Mouse (Mus musculus): ENCODE results near the gene Akr1c14. TPM values are rescaled to one million over a fixed set of nuclear protein-coding genes. Genes with fewer than 3 reads are reported as not detected.
A peak's percentile ranks its signal among the peaks of the same experiment; 100 is the strongest.

The Akr1c14 gene
- 0.88 and 1.6 TPM in 2 replicates for polyA plus RNA-seq (2014; fragmentation: Nextera tagmentation; extraction: Ambion mirVana)

GRCm38 (mm10) chr13:4048719-4049118 lies at the start of gene Akr1c14:
TSS of gene Akr1c14 (plus strand) at chr13:4049011.
- ATAC-seq (replicated peaks; ENCODE audit: low FRiP score, low TSS enrichment, low read depth), result no peak
- Histone ChIP-seq H3K4me1 (replicated peaks; ENCODE audit: control insufficient read depth, insufficient read depth, low read length) (no peaks in the 10 kb centered on the region), H3K9me3 (ENCODE audit: control insufficient read depth, low read length) (no peaks in the 10 kb centered on the region), H3K4me2 (ENCODE audit: low read length) (no peak within 1 kb of the TSS), H3K27ac (ENCODE audit: low read depth) (no peak within 1 kb of the TSS), H3K9ac (ENCODE audit: low read length) (no peak within 1 kb of the TSS), H3K27me3 (replicated peaks; ENCODE audit: control insufficient read depth, insufficient read depth, low read length) (no peaks in the 10 kb centered on the region), H3K4me3 (ENCODE audit: low read depth, low read length) (no peak within 1 kb of the TSS), H3K36me3 (ENCODE audit: control insufficient read depth, insufficient read depth, low read length) (no peaks in the 10 kb centered on the region)
- WGBS, result 65% methylated on average over 2 of the region's 2 CpGs
- no peak for DNase-seq (ENCODE audit: low spot score)

- DNase-seq (ENCODE audit: low spot score) (peak; percentile 76), ATAC-seq (replicated peaks; ENCODE audit: low FRiP score, low TSS enrichment, low read depth) (no peak; the same call in 1 of the 2 replicates)
- H3K9me3 ChIP-seq (ENCODE audit: control insufficient read depth, low read length), result no peaks in the 10 kb centered on the region
- H3K4me1 ChIP-seq (replicated peaks; ENCODE audit: control insufficient read depth, insufficient read depth, low read length), result no peaks in the 10 kb centered on the region
- 15% methylated on average over 3 of the region's 3 CpGs for WGBS
- no peaks in the 10 kb centered on the region for H3K27me3 ChIP-seq (replicated peaks; ENCODE audit: control insufficient read depth, insufficient read depth, low read length)
- H3K27ac ChIP-seq (ENCODE audit: low read depth), result no peak overlapping the region
- H3K36me3 ChIP-seq (ENCODE audit: control insufficient read depth, insufficient read depth, low read length), result no peaks in the 10 kb centered on the region
- H3K9ac ChIP-seq (ENCODE audit: low read length), result no peak overlapping the region
- no peak overlapping the region for H3K4me2 ChIP-seq (ENCODE audit: low read length)
- H3K4me3 ChIP-seq (ENCODE audit: low read depth, low read length), result no peak overlapping the region
Measured at GRCm38 (mm10) chr13:4001687-4002086, 47.1 kb upstream of the Akr1c14 start.

GRCm38 (mm10) chr13:4010784-4011183 lies 38.0 kb upstream of the Akr1c14 start:
- ATAC-seq (replicated peaks; ENCODE audit: low FRiP score, low TSS enrichment, low read depth) (no peak), DNase-seq (ENCODE audit: low spot score) (no peak)
- H3K4me2 ChIP-seq (ENCODE audit: low read length), result no peak overlapping the region
- H3K27me3 ChIP-seq (replicated peaks; ENCODE audit: control insufficient read depth, insufficient read depth, low read length), result no peaks in the 10 kb centered on the region
- no peak overlapping the region for H3K27ac ChIP-seq (ENCODE audit: low read depth)
- H3K9ac ChIP-seq (ENCODE audit: low read length), result no peak overlapping the region
- no peak overlapping the region for H3K4me3 ChIP-seq (ENCODE audit: low read depth, low read length)
- no peaks in the 10 kb centered on the region for H3K36me3 ChIP-seq (ENCODE audit: control insufficient read depth, insufficient read depth, low read length)
- no peaks in the 10 kb centered on the region for H3K9me3 ChIP-seq (ENCODE audit: control insufficient read depth, low read length)
- WGBS, result 62% methylated on average over 4 of the region's 4 CpGs
- H3K4me1 ChIP-seq (replicated peaks; ENCODE audit: control insufficient read depth, insufficient read depth, low read length), result no peaks in the 10 kb centered on the region

- H3K27me3 ChIP-seq (replicated peaks; ENCODE audit: control insufficient read depth, insufficient read depth, low read length), result no peaks in the 10 kb centered on the region
- H3K4me1 ChIP-seq (replicated peaks; ENCODE audit: control insufficient read depth, insufficient read depth, low read length), result no peaks in the 10 kb centered on the region
- no peaks in the 10 kb centered on the region for H3K9me3 ChIP-seq (ENCODE audit: control insufficient read depth, low read length)
- no peak overlapping the region for H3K4me2 ChIP-seq (ENCODE audit: low read length)
- no peaks in the 10 kb centered on the region for H3K36me3 ChIP-seq (ENCODE audit: control insufficient read depth, insufficient read depth, low read length)
- H3K27ac ChIP-seq (ENCODE audit: low read depth), result no peak overlapping the region
- no peak overlapping the region for H3K9ac ChIP-seq (ENCODE audit: low read length)
- no peak overlapping the region for H3K4me3 ChIP-seq (ENCODE audit: low read depth, low read length)
- no peak for DNase-seq (ENCODE audit: low spot score)
- no peak for ATAC-seq (replicated peaks; ENCODE audit: low FRiP score, low TSS enrichment, low read depth)
Measured at GRCm38 (mm10) chr13:4013811-4014210, 35.0 kb upstream of the Akr1c14 start.

- Histone ChIP-seq H3K36me3 (ENCODE audit: control insufficient read depth, insufficient read depth, low read length) (no peaks in the 10 kb centered on the region), H3K4me1 (replicated peaks; ENCODE audit: control insufficient read depth, insufficient read depth, low read length) (no peaks in the 10 kb centered on the region), H3K27ac (ENCODE audit: low read depth) (no peak overlapping the region), H3K27me3 (replicated peaks; ENCODE audit: control insufficient read depth, insufficient read depth, low read length) (no peaks in the 10 kb centered on the region), H3K4me3 (ENCODE audit: low read depth, low read length) (no peak overlapping the region), H3K9ac (ENCODE audit: low read length) (no peak overlapping the region), H3K4me2 (ENCODE audit: low read length) (no peak overlapping the region), H3K9me3 (ENCODE audit: control insufficient read depth, low read length) (no peaks in the 10 kb centered on the region)
- ATAC-seq (replicated peaks; ENCODE audit: low FRiP score, low TSS enrichment, low read depth) (no peak), DNase-seq (ENCODE audit: low spot score) (no peak)
- WGBS, result 46% methylated on average over 2 of the region's 2 CpGs
Measured at GRCm38 (mm10) chr13:4029897-4030296, 18.9 kb upstream of the Akr1c14 start.

- Histone ChIP-seq H3K4me3 (ENCODE audit: low read depth, low read length) (no peak overlapping the region), H3K4me1 (replicated peaks; ENCODE audit: control insufficient read depth, insufficient read depth, low read length) (no peaks in the 10 kb centered on the region), H3K9ac (ENCODE audit: low read length) (no peak overlapping the region), H3K27me3 (replicated peaks; ENCODE audit: control insufficient read depth, insufficient read depth, low read length) (no peaks in the 10 kb centered on the region), H3K36me3 (ENCODE audit: control insufficient read depth, insufficient read depth, low read length) (no peaks in the 10 kb centered on the region), H3K27ac (ENCODE audit: low read depth) (no peak overlapping the region), H3K9me3 (ENCODE audit: control insufficient read depth, low read length) (no peaks in the 10 kb centered on the region), H3K4me2 (ENCODE audit: low read length) (no peak overlapping the region)
- 64% methylated on average over 3 of the region's 3 CpGs for WGBS
- ATAC-seq (replicated peaks; ENCODE audit: low FRiP score, low TSS enrichment, low read depth) (no peak), DNase-seq (ENCODE audit: low spot score) (no peak)
Measured at GRCm38 (mm10) chr13:4032512-4032911, 16.3 kb upstream of the Akr1c14 start.

- ATAC-seq (replicated peaks; ENCODE audit: low FRiP score, low TSS enrichment, low read depth) (no peak), DNase-seq (ENCODE audit: low spot score) (no peak)
- Histone ChIP-seq H3K36me3 (ENCODE audit: control insufficient read depth, insufficient read depth, low read length) (no peaks in the 10 kb centered on the region), H3K4me2 (ENCODE audit: low read length) (no peak overlapping the region), H3K4me1 (replicated peaks; ENCODE audit: control insufficient read depth, insufficient read depth, low read length) (no peaks in the 10 kb centered on the region), H3K9me3 (ENCODE audit: control insufficient read depth, low read length) (no peaks in the 10 kb centered on the region), H3K27me3 (replicated peaks; ENCODE audit: control insufficient read depth, insufficient read depth, low read length) (no peaks in the 10 kb centered on the region), H3K4me3 (ENCODE audit: low read depth, low read length) (no peak overlapping the region), H3K9ac (ENCODE audit: low read length) (no peak overlapping the region), H3K27ac (ENCODE audit: low read depth) (no peak overlapping the region)
- 87% methylated on average over 3 of the region's 3 CpGs for WGBS
Measured at GRCm38 (mm10) chr13:4035052-4035451, 13.8 kb upstream of the Akr1c14 start.

GRCm38 (mm10) chr13:4046113-4046512 lies 2.7 kb upstream of the Akr1c14 start:
- 85% methylated on average over 3 of the region's 3 CpGs for WGBS
- no peak for DNase-seq (ENCODE audit: low spot score)
- Histone ChIP-seq H3K27ac (ENCODE audit: low read depth) (no peak overlapping the region), H3K36me3 (ENCODE audit: control insufficient read depth, insufficient read depth, low read length) (no peaks in the 10 kb centered on the region), H3K4me1 (replicated peaks; ENCODE audit: control insufficient read depth, insufficient read depth, low read length) (no peaks in the 10 kb centered on the region), H3K4me2 (ENCODE audit: low read length) (no peak overlapping the region), H3K9ac (ENCODE audit: low read length) (no peak overlapping the region), H3K4me3 (ENCODE audit: low read depth, low read length) (no peak overlapping the region), H3K9me3 (ENCODE audit: control insufficient read depth, low read length) (no peaks in the 10 kb centered on the region), H3K27me3 (replicated peaks; ENCODE audit: control insufficient read depth, insufficient read depth, low read length) (no peaks in the 10 kb centered on the region)
- no peak for ATAC-seq (replicated peaks; ENCODE audit: low FRiP score, low TSS enrichment, low read depth)

GRCm38 (mm10) chr13:4046841-4047240 lies 2.0 kb upstream of the Akr1c14 start:
- ATAC-seq (replicated peaks; ENCODE audit: low FRiP score, low TSS enrichment, low read depth) (no peak), DNase-seq (ENCODE audit: low spot score) (no peak)

More at GRCm38 (mm10) chr13:4046841-4047240, 2.0 kb upstream of the Akr1c14 start:
- no peaks in the 10 kb centered on the region for H3K4me1 ChIP-seq (replicated peaks; ENCODE audit: control insufficient read depth, insufficient read depth, low read length)
- H3K4me3 ChIP-seq (ENCODE audit: low read depth, low read length), result no peak overlapping the region
- H3K27me3 ChIP-seq (replicated peaks; ENCODE audit: control insufficient read depth, insufficient read depth, low read length), result no peaks in the 10 kb centered on the region
- no peaks in the 10 kb centered on the region for H3K9me3 ChIP-seq (ENCODE audit: control insufficient read depth, low read length)
- no peak overlapping the region for H3K27ac ChIP-seq (ENCODE audit: low read depth)
- H3K9ac ChIP-seq (ENCODE audit: low read length), result no peak overlapping the region
- no peaks in the 10 kb centered on the region for H3K36me3 ChIP-seq (ENCODE audit: control insufficient read depth, insufficient read depth, low read length)
- H3K4me2 ChIP-seq (ENCODE audit: low read length), result no peak overlapping the region
- whole genome bisulfite sequencing, result 64% methylated on average over 2 of the region's 2 CpGs
